Mouse (Mus musculus) MEL (cell line): ENCODE data around the gene Thap3.

Source experiments
- CHD1 ChIP-seq: IDR thresholded peaks from 2 replicates; pipeline ENCODE4 v1.6.1; 2012; ENCODE audit warnings: low read depth, mild to moderate bottlenecking, inconsistent platforms, low read length, improper control_type of control experiment
- CTCF ChIP-seq, 3 experiments: IDR thresholded peaks in 2 of 3; conservative IDR thresholded peaks in 1 of 3; 2 replicates each; pipeline ENCODE4 v1.5.1; 2011 to 2012; ENCODE audit warnings: low read length in 3 of 3, low read depth in 2 of 3, mild to moderate bottlenecking in 2 of 3, improper control_type of control experiment in 1 of 3, inconsistent platforms in 1 of 3, mixed read lengths in 1 of 3, moderate library complexity in 1 of 3; ENCODE audit not compliant: control insufficient read depth in 1 of 3, insufficient read depth in 1 of 3, poor library complexity in 1 of 3, severe bottlenecking in 1 of 3
- GABPA ChIP-seq: IDR thresholded peaks from 2 replicates; pipeline ENCODE4 v1.6.1; 2012; ENCODE audit warnings: low read depth, mild to moderate bottlenecking, inconsistent platforms, low read length, improper control_type of control experiment, moderate library complexity
- HCFC1 ChIP-seq: IDR thresholded peaks from 2 replicates; pipeline ENCODE4 v1.6.1; 2012; ENCODE audit warnings: low read depth, mild to moderate bottlenecking, inconsistent platforms, low read length, improper control_type of control experiment, moderate library complexity
- MXI1 ChIP-seq: IDR thresholded peaks from 2 replicates; pipeline ENCODE4 v1.6.1; 2011; ENCODE audit warnings: mild to moderate bottlenecking, low read depth, low read length, improper control_type of control experiment
- POLR2A ChIP-seq, 2 experiments: IDR thresholded peaks; 2 replicates each; pipeline ENCODE4 v1.6.1; 2011 to 2012; ENCODE audit warnings: low read length in 2 of 2, mild to moderate bottlenecking in 2 of 2, control low read depth in 1 of 2, improper control_type of control experiment in 1 of 2, low read depth in 1 of 2, moderate library complexity in 1 of 2; ENCODE audit not compliant: control insufficient read depth in 1 of 2, insufficient read depth in 1 of 2, poor library complexity in 1 of 2
- TBP ChIP-seq: IDR thresholded peaks from 2 replicates; pipeline ENCODE4 v1.8.0; 2011; ENCODE audit warnings: low read depth, low read length, improper control_type of control experiment
- TCF12 ChIP-seq: IDR thresholded peaks from 2 replicates; pipeline ENCODE4 v1.6.1; 2014; ENCODE audit warnings: low read depth, mild to moderate bottlenecking, inconsistent platforms, low read length, improper control_type of control experiment, moderate library complexity
- USF1 ChIP-seq: IDR thresholded peaks from 2 replicates; pipeline ENCODE4 v1.6.1; 2014; ENCODE audit warnings: low read depth, mild to moderate bottlenecking, inconsistent platforms, low read length, improper control_type of control experiment, moderate library complexity
- ZC3H11A ChIP-seq: IDR thresholded peaks from 2 replicates; pipeline ENCODE4 v1.6.1; 2012; ENCODE audit warnings: low read depth, mild to moderate bottlenecking, inconsistent platforms, low read length, improper control_type of control experiment

DNA sequence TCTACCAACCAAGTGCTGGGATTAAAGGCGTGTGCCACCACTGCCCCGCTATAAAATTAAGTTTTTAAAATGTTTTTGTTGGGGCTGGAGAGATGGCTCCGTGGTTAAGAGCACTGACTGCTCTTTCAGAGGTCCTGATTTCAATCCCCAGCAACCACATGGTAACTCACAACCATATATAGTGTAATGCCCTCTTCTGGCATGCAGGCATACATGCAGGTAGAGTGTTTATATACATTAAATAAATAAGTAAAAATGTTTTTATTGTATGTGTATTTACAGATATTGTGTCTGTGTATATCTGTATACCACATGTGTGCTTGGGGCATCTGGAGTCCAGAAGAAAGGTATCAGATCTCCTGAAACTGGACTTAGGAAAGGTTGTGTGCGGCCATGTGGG lies 12.5 kb upstream of the Thap3 start:
- TF ChIP-seq CTCF (IDR thresholded peaks at IDR 0.05 in 2 of 3, conservative IDR thresholded peaks at IDR 0.05 in 1 of 3; ENCODE audit: control insufficient read depth in 1 of 3, insufficient read depth in 1 of 3, low read depth in 2 of 3, low read length in 3 of 3, poor library complexity in 1 of 3, severe bottlenecking in 1 of 3) (peak in 1 of 3 experiments; percentile 41; a peak in 2 of 6 replicates), USF1 (no peak), CHD1 (no peak), GABPA (no peak), TCF12 (no peak), POLR2A (IDR thresholded peaks at IDR 0.05; ENCODE audit: control insufficient read depth in 1 of 2, insufficient read depth in 1 of 2, low read depth in 1 of 2, low read length in 2 of 2, poor library complexity in 1 of 2) (no peak), HCFC1 (no peak), ZC3H11A (peak; percentile 20; the same call in 1 of the 2 replicates), TBP (no peak), MXI1 (no peak)
